Mouse (Mus musculus) mesoderm, embryonic 11.5 days (tissue): ENCODE data around the gene Sltm.
A peak's percentile ranks its signal among the peaks of the same experiment; 100 is the strongest.
"Not testable (repeated sequence)": the region's sequence is repeated elsewhere in the genome, so short reads cannot be mapped to it uniquely, and the experiment has no call there.

Experiments used
- DNase-seq: peaks from one replicate; pipeline ENCODE4 v3.0.0-alpha.2; 2012; ENCODE audit warnings: low read depth, low spot score

The Sltm gene

GRCm38 (mm10) chr9:70542305-70543041 is at the start of gene Sltm:
TSS of gene Sltm (plus strand) at chr9:70542754.
- peak; percentile 99 for DNase-seq

- DNase-seq: no peak
Measured at GRCm38 (mm10) chr9:70493038-70493437, 49.5 kb upstream of the Sltm start.

GRCm38 (mm10) chr9:70496990-70497389 is 45.6 kb upstream of the Sltm start:
- DNase-seq: no peak

- peak; percentile 10 for DNase-seq
Measured at GRCm38 (mm10) chr9:70502284-70503014, 40.1 kb upstream of the Sltm start.

- peak; percentile 67 for DNase-seq
Measured at GRCm38 (mm10) chr9:70503015-70503603, 39.4 kb upstream of the Sltm start.

- DNase-seq: peak; percentile 98
Measured at GRCm38 (mm10) chr9:70503626-70504041, 38.9 kb upstream of the Sltm start, which contains the start of gene Rnf111. TSS of gene Rnf111 (minus strand) at chr9:70503725.

DNA sequence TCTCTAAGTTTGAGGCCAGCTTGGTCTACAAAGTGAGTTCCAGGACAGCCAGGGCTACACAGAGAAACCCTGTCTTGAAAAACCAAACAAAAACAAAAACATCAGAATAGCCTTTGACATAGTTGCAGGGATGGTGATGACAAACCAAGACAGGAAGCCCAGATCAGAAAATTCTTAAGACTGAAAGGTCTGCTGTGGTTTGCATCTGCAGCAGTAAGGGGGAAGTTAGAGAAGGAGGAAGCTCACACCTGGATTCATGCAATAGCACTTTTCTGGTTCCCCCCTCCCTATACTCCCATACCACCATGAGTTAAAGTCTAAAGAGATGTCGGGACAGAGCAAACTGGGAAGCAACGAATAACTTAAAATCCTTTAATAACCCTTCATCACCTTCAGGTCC is 36.4 kb upstream of the Sltm start:
- DNase-seq: no peak

DNA sequence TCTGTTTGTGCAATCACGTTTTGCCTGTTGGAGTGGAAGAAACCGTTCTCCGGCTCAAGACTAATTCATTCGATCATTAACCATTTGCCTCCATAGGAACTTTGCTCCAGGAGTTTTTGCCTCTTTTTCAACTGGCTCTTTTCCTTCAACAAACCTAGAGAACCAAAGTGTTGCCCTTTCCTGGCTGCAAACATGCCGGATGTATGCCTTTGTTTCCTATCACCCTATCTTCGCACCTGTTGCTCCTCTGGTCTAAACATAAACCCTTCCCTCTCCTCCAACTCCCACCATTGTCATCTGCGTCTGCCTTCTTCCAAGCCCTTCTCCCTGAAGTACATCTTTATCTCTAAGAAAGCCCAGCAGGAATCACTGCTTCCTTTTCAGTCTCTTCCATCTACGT is 35.8 kb upstream of the Sltm start:
- no peak for DNase-seq

DNA sequence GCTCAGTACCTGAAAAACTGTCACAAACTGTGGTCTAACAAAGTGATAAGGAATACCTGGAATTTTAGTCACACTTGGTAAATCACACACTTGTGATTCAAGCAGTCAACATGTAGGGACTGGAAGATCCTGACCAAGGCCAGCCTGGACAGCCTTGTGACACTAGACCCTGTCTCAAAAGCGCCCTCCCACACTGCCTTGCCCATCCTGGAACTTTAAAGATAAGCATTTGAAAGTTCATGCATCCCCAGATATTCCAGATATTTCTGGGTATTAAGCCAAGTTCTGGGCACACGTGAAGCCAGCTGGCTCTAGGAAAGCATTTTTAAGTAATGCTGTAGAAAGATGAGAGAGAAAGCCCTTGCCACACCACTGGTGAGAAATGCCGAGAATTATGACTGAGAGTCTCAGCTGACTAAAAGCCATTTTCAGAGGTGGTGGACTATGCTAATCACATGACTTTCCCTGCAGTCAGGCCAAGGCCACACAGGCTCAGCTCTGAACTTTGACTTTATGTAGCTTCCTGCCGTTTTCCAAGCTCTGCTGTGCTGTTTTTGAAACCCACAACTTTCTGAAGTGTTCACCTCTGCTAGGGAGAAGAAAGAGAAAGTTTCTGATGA is 32.5 kb upstream of the Sltm start:
- DNase-seq: no peak

DNA sequence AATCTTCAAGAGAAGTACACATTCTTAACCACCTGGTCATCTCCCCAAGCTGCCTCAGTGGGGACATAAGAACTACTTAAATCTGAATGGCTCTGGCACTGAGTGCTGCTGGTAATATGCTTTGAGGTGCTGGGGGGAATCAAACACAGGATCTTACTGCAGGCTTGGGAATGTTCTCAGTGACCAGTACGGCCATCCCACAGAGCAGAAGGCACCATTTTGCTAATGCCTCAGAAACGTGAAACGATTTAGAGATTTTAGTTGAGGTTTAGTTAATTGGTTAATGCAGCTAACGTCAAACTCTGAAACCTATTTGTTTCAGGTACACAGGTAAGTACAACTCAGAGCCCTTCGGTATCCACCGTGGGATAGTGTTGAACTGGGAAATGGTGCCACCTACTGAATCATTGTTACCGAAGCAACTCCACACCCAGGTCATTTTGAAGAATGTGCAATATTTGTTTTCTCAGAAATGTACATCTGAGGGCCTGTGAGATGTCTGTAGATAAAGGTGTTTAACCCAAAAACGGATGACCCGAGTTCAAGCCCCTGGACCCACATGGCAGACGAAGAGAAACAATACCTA is 31.5 kb upstream of the Sltm start:
- no peak for DNase-seq

DNA sequence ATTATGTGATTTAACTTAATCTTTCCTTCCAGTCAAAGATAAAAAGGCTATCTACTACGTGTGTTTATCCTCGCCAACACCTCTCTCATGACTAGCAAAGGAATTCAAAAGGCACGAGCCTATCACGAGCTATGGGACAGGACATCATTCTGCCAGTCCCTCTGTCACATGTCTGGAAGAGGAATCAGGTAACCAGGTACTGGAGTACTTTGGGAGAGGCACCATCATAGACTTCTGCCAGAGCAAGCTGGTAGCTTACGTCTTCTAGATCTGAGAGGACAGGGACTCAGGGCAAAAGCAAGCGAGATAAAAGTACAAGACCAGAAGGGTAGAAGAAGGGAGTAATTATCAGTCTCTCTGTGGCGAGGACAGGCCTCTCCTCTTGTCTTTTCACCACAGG is 30.9 kb upstream of the Sltm start:
- DNase-seq: no peak

DNA sequence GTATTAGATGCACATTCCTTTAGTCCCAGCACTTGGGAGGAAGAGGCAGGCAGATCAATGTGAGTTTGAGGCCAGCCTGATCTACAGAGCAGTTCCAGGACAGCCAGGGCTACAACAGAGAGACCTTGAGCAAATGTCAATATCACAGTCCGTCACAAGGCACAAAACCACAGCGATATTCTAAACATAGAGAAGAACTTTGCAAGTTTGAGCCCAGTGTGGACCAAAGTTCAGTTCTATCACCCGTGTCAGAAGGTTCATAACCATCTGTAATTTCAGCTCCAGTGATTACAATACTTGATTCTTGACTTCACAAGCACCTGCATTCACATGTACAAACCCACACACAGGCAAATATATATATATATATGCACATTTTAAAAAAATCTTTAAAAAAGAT is 21.9 kb upstream of the Sltm start:
- DNase-seq: no peak

GRCm38 (mm10) chr9:70523813-70524212 is 18.7 kb upstream of the Sltm start:
- DNase-seq: no peak

DNA sequence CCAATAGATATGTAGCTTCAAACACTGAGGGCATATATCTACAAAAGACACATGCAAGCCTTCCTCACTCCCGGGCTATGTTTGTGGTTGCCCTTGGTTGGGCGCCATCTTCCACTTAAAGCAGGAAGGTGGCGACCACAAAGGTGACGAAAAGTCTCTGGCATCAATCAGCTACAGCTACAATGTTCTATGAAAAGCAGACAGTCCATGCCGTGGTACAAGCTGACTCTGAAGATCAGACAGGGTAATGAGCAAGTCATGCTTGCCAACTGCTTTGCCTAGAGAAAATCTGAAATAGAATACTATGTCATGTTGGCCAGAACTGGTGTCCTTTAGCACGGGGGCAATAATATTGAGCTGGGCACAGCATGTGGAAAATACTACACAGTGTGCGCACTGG is 18.2 kb upstream of the Sltm start:
- DNase-seq: no peak

GRCm38 (mm10) chr9:70533328-70533727 is 9.2 kb upstream of the Sltm start:
- no peak for DNase-seq

DNA sequence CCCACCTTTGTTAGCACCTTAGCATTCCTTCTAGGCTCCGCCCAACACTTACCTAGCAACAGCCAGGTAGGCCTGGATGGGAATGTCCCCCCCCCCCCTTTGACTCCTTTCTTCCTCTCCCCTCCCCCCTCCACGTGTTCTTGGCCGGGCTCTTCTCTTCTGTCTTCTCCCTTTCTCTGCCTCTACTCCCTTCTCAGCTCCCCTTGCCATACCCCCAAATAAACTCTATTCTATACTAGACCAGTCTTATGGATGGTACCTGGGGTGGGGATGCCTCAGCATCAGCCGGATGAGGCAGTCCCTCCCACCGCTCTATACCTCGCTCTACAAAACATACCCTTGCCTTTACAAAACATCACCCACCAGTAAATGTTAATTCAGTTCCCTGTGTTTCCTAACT is 970 bp upstream of the Sltm start:
- DNase-seq: no peak

GRCm38 (mm10) chr9:70543048-70543880 is 710 bp downstream of the Sltm start:
- peak; percentile 72 for DNase-seq

GRCm38 (mm10) chr9:70543985-70544384 is 1.4 kb downstream of the Sltm start:
- no peak for DNase-seq

- no peak for DNase-seq
Measured at GRCm38 (mm10) chr9:70544831-70545230, 2.3 kb downstream of the Sltm start.

GRCm38 (mm10) chr9:70546576-70546975 is 4.0 kb downstream of the Sltm start:
- not testable (repeated sequence) for DNase-seq

DNA sequence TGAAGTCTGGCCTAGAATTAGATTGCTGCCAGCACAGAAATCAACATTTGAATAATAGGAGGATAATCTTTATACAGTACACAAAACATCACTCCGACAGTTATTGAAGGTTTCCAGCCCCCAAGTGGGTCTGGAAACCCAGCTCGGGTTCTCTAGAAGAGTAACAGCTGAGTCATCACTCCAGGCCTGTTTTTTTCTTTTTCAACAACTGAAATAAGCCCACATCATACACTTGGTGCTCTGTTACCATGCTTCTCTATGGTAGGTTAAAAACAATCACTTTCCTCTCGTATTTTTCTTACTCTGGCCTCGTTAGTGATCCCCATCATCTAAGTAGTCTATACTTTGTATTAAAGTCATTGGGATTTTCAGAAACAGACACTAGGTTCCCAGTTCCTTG is 5.8 kb downstream of the Sltm start:
- no peak for DNase-seq
